Mouse (Mus musculus): ENCODE data around the gene Cramp1l.
"Not testable (repeated sequence)": the region's sequence is repeated elsewhere in the genome, so short reads cannot be mapped to it uniquely, and the experiment has no call there.

Cramp1l gene

DNA sequence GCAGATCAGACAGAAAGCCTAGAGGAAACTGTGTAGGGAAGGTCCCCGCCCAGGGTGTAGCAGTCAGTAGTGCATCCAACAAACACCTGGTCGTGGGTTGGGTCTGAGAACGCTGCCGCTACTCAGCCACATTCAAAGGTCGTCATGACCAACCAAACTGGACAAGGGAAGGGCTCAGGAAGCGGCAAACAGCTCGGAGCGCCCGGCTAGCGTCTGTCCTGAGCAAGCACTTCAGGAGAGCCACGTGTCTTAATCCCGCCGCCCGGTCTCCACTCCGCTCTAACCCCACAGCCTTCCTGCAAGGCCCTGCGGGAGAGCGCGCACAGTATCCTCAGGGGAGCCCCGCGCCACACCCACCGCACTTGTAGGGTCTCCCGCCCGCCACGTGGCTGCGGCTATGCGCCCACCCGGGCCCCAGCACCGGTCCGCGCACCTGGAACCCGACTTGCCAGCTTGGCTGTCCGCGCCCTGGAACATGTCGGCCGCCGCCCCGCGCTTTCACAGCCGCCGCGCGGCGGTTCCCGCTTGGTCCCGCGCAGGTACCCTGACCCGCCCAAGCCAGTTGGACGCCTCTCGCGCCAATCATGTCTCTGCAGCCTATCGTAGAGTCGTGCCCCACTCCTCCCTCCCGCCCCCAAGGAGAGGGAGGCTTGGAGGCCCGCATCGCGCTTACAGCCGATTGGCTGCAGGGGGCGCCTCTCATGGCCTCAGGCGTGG, 55.3 kb downstream of the Cramp1l start, which contains the start of gene Jpt2:
Gene Jpt2, minus strand, starts transcription at position 555 of the 717 bp plus-strand sequence.
- no peak for DNase-seq (ENCODE audit: extremely low spot score, low read depth, low spot score)

DNA sequence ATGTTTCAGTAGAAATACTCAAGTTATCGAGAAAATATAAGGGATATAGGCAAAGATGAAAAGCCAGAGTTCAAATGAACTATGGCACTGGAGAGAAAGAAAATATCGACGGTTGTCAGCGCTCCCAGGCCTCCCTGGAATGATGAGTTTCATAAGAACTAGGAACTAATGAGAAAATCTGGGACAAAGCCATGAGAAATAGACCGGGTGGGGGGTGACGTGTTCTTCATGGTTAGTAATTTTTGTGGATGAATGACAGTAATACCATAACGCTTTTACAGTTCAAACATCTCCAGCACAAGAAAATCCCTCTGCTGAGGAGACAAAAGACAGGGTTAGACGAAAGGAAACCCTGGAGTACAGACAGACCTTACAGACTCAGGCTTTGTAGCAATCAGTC, 56.2 kb downstream of the Cramp1l start:
- DNase-seq (ENCODE audit: extremely low spot score, low read depth, low spot score) = no peak

DNA sequence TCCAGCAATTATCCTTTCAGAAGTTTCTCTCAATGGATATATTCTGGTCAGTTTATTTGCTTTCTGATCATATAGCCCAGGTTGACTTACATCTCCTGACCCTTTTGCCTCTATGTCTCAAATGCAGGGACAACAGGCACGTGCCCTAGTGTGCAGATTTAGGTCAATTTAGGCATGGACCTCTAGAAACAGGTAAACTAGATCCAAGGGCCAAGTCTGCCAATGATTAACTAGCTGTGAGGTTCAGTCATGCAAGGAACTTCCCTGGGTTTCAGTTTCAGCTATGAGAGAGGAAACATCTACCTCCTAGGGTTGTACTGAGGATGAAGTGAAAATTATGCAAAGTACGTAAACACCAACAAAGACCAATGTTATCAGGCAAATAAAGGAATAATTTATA, 62.3 kb downstream of the Cramp1l start:
- DNase-seq (ENCODE audit: extremely low spot score, low read depth, low spot score) = no peak

DNA sequence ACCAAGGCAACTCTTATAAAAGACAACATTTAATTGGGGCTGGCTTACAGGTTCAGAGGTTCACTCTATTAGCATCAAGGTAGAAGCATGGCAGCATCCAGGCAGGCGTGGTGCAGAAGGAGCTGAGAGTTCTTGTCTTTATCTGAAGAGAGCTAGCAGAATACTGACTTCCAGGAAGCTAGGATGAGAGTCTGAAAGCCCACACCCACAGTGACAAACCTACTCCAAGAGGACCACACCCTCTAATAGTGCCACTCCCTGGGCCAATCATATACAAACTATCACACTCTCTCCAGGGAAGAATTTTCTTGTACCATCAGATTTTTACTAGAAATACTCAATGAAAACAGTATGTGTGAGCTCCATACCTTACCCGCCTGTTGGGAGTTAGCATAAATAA, 64.9 kb downstream of the Cramp1l start:
- no peak for DNase-seq (ENCODE audit: extremely low spot score, low read depth, low spot score)

DNA sequence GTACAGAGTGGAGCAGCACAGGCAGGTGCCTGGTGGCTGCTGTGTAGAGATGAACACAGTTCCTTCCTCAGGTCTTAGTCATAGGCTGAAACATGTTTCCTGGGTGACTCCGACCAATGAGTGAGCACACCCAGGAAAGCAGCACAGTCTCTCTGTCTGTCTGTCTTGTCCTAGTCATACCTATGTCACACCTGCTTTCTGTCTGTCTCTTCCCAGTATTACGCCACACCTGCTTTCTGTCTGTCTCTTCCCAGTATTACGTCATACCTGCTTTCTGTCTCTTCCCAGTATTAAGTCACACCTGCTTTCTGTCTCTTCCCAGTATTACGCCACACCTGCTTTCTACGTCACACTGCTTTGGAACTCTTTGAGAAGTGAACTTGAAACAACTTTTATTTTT, 67.4 kb downstream of the Cramp1l start:
- DNase-seq (ENCODE audit: extremely low spot score, low read depth, low spot score) = no peak

DNA sequence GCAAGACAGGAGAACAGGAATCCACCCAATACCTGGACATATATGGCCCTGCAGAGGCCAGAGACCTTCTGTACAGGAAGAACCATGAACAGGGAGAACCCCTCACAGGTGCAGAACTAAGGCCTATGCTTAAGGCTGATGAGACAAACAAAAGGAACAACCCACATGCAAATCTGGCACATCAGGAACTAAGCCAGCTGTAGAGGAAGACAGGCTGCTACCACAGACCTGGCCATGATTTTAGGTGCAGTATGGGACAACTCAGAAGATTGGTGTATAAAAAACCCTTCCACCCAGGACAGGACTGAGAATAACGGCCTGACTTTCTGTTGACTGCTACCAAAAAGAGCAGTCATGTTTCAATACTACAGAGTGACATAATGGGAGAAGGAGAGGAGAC, 72.0 kb downstream of the Cramp1l start:
- not testable (repeated sequence) for DNase-seq (ENCODE audit: extremely low spot score, low read depth, low spot score)

DNA sequence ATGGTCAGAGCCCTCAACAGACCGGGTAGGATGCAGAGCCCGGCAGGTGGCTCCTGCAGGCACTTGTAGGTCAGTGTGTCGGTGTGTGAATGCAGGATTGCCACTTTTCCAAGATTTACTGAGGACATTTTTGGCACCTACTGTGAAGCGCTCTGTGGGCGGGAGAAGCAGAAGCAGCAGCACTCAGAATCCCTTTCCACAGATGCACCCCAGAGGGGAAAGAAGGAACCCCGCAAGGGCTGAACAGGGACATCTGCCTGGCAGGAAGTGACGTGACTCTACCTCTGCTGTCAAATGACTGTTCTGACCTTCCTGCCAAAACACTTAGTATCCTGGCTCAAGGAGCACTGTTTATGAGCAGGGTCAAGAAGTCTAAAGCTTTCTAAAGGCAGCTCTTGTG, 72.6 kb downstream of the Cramp1l start:
- no peak for DNase-seq (ENCODE audit: extremely low spot score, low read depth, low spot score)

DNA sequence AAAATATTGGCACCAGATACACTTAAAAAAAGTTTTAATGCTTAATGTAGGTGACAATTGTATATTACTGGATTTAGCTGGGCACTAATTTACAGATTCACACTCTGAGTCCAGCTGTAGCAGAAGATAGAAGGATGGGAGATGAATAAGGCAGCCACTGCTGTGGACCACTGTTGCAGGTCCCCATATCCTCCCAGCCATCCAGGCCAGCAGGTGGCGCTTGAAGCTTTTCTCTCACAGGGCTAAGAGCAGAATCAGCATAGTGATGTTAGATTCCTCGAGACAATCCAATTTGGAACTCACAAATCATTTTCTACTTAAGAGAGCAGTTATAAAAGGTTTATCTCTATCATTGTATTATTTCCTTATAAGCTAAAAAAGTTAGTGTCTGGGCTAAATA, 73.1 kb downstream of the Cramp1l start:
- DNase-seq (ENCODE audit: extremely low spot score, low read depth, low spot score) = not testable (repeated sequence)

DNA sequence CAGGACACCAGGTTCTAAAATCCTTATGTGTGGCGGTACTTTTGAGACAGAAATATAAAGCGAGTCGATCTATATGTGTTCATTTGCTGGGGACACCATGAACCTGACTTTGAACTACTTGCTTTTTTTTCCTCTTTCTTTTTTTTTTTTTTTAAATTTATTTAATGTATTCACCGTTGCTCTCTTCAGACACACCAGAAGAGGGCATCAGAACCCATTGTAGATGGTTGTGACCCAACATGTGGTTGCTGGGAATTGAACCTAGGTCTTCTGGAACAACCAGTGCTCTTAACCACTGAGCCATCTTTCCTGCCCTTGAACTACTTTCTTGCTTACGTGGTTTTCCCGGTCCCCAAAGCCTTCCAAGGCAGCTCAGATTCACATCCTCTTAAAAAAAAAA, 78.3 kb downstream of the Cramp1l start:
- no peak for DNase-seq (ENCODE audit: extremely low spot score, low read depth, low spot score)

DNA sequence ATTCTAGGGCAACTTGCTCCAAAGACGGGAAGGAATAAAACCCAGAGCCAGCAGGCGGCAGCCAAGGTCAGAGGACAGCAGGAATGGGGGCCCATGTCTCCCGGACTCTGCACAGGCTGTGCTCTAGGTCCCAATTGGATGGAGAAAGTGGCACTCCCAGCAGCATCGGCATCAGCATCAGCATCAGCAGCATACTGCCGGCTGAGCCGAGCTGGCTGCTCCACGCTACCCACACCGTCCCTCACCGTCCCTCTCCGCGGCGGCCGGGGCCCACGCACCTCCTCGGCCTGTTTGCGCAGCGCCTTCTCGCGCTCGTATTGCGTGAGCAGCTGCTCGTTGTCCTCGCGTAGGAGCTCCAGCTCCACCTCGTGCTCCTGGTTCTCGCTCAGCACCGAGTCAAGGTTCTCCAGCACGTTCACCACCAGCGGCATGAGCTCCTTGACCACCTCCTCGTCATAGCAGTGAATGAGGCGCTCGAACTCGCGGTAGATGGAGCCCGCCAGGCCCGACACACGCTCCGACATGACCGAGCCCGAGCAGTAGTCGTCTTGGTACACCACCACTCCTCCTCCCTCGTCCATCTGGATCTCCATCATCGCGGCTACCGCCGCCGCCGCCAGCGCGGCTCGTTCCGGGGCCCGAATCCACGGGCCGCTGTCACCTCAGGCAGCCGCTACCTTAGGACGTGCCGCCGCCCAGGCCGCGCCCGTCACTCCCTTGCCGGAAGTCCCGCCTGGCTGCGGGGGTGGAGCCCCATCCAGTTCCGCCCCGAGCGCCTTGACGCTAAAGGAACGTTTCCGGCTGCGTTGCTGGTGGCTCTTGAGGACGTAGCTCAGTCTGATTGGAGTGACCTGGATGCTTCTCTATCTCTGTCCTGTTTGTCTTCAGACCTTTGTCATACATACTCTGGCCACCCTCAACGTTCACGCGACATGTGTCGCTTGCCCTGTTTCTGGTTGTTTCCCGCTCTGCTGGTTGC, 79.0 kb downstream of the Cramp1l start, which contains the start of gene Mapk8ip3:
Gene Mapk8ip3, minus strand, starts transcription at position 719 of the 979 bp plus-strand sequence.
- DNase-seq (ENCODE audit: extremely low spot score, low read depth, low spot score) = peak; percentile 60

DNA sequence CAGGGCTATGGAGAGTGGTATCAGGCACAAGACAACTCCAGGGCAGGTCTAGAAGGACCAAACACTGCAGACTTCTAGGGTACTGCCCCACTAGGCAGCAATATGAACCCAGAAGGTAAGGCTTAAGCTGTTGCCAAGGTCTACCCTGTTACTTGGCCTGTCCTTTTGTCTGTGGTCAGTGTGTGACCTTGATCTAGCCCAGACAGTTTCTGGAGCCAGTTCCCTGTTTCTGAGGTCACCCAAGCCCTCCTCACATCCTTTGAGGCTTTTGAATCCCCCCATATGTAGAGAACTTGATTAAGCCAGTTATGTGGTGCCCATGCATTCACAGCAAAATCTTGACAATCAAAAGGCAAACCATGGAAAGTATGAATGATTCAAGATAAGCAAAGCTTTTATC, 79.9 kb downstream of the Cramp1l start:
- DNase-seq (ENCODE audit: extremely low spot score, low read depth, low spot score) = no peak

DNA sequence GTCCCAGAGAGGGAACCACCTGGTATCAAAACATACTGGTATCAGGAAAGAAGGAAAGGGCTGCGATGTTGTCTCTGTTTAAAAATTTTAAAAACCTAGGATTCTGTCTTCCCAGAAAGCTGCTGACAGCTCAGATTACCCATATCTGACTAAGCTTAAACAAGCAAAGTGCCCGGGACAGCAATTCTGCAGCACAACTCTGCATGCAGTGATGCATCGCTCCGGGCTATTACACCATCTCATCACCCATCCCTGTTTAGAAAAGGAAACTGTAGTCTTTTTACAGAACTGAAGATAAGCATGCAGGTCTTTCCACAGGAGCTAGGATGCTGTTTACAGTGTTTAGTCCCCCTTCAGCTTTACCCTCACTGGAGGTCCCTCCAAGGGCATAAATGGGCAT, 80.7 kb downstream of the Cramp1l start:
- DNase-seq (ENCODE audit: extremely low spot score, low read depth, low spot score) = no peak

DNA sequence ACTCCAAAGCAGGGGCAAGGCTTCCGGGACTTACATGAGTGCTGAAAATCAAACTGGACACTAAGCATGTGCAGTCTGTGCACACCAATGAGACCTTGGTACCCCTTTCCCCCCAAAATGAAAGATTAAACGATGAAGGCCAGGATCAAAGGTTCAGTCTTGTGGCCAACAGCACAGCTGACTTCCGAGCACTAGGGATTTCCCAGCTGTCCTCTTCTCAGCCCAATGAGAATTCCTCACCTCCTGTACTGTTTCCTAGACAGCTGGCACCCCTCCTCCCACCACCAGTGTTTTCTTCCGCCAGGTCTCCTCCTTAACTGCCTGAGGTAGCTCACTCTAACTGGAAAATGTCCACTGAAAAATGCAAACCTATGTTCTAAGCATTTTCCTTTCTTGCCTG, 82.4 kb downstream of the Cramp1l start:
- DNase-seq (ENCODE audit: extremely low spot score, low read depth, low spot score) = no peak

DNA sequence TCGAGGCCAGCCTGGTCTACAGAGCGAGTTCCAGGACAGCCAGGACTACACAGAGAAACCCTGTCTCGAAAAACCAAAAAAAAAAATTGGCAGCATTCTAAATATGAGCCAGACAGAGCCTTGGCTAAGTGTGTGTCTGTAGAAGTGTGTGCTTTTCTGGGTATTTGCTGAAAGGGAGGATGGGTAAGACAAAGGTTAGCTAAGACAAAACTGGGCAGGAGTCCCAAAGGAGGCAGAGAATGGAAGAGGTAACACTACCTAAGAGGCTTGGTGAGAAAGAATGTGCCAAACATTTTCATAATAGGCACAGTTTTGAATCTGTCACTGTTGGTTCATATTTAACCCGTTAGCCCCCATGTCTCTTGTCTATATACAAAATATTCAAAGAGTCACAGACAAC, 83.2 kb downstream of the Cramp1l start:
- no peak for DNase-seq (ENCODE audit: extremely low spot score, low read depth, low spot score)

DNA sequence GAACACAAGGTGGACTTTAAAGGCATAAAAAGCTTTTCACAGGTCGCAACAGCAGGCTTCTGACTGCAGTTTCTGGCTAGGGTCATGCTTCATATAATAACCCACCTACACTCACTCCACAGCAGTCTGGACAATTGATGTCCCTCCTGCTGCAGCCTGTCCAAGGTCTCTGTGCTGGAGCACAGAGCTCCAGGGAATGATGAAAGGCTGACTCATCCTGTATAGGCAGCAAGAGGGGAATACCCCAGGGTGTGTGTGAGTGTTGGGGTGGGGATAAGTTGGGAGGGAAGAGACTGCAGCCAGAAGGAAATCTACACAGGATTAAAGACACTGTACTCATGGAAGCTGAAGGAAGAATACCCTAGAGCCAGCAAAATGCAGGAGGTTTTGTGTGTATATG, 86.1 kb downstream of the Cramp1l start:
- DNase-seq (ENCODE audit: extremely low spot score, low read depth, low spot score) = no peak

DNA sequence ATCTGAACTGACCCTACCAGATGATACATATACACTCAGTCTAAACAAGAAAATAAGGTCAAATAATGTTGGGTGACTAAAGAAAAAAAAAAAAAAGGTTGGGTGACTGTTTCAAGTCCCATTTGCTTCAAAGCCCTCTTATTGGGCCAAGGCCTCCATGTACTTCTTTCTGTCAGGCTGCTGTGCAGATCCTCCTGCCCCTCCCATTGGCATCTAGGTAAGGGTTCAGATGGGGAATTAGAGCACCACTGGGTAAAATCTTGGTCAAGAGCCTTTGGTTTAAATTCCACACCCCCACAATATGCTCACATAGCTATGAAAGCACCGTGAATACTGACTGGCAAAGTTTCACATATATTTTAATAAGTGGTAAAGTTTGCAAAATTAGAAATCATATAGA, 92.3 kb downstream of the Cramp1l start:
- DNase-seq (ENCODE audit: extremely low spot score, low read depth, low spot score) = no peak

DNA sequence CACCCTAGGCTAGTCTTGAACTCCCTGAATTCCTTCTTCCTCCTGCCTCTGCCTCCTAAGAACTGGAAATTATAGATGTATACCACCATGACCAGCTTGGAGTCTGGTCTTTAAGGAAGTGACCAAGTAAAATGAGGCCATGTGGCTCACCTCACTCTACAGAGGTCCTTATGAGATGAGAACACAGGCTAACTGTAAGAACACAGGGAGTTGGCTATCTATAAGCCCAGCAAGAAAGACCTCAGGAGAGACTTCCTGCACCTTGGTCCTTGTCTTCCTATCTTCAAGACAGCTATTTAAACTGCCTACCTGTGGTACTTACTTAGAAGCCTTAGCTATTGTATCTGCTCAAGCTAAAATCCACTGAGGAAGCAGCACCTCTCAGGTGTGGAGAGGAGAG, 101.6 kb downstream of the Cramp1l start:
- no peak for DNase-seq (ENCODE audit: extremely low spot score, low read depth, low spot score)

Measured in hindlimb bud, embryonic 11.5 days (tissue).